Mouse (Mus musculus) C2C12 (cell line): ENCODE measurements at regions not wholly inside any gene's neighbourhood (a gene's known extent, or its start where the extent isn't known, plus 50 kb on each side); places are given as distances from the start of the nearest gene placed in this dataset.

Source experiments
- CEBPB ChIP-seq: IDR thresholded peaks from one replicate; pipeline ENCODE4 v1.6.1; 2011; ENCODE audit warnings: low read depth, mild to moderate bottlenecking, control low read depth, moderate library complexity
- CTCF ChIP-seq: IDR thresholded peaks from one replicate; pipeline ENCODE4 v1.5.1; 2011; ENCODE audit not compliant: control insufficient read depth, insufficient read depth, insufficient read length
- FOSL1 ChIP-seq: IDR thresholded peaks from one replicate; pipeline ENCODE4 v1.8.0; 2011; ENCODE audit warnings: mild to moderate bottlenecking, low read length; ENCODE audit not compliant: poor library complexity, insufficient read depth, severe bottlenecking
- MAX ChIP-seq: IDR thresholded peaks from one replicate; pipeline ENCODE4 v1.6.1; 2011; ENCODE audit warnings: mild to moderate bottlenecking, control low read depth
- MYOD1 ChIP-seq: IDR thresholded peaks from one replicate; pipeline ENCODE4 v1.6.1; 2011; ENCODE audit warnings: low read depth; ENCODE audit not compliant: control insufficient read depth, insufficient read length
- MYOG ChIP-seq: IDR thresholded peaks from one replicate; pipeline ENCODE4 v1.6.1; 2011; ENCODE audit not compliant: control insufficient read depth, insufficient read length; ENCODE audit errors: extremely low read depth
- USF1 ChIP-seq: IDR thresholded peaks from one replicate; pipeline ENCODE4 v1.6.1; 2011; ENCODE audit warnings: low read depth, mild to moderate bottlenecking, control low read depth, moderate library complexity

DNA sequence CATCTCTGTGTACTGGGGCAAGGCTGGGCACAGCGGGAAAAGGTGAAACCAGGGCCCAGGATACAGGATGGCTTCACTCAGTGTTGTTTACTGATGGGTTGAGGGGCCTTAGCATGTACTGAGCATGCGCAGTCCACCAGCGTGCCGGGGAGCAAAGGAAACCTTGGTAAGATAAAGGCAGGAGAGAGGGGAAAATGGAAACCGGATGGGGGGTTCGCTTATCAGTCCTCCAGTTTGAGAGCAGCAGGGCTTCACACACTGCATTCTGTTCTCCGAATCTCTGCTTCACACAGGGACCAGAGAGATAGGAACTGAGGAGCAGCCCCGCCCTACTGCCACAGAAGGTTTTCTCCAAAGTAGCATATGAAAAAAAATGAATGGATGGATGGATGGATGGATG is 127.6 kb upstream of the Pabpc6 start:
- no peak for TF ChIP-seq MAX
- TF ChIP-seq CTCF, result no peak
- no peak for TF ChIP-seq USF1
- no peak for TF ChIP-seq FOSL1
- TF ChIP-seq CEBPB, result no peak
- no peak for TF ChIP-seq MYOD1
- TF ChIP-seq MYOG, result no peak
